Mouse (Mus musculus) embryonic facial prominence, embryonic 10.5 days (tissue): Measurements from ENCODE around the gene Ctnnd2. TPM values are rescaled to one million over a fixed set of nuclear protein-coding genes. Genes with fewer than 3 reads are reported as not detected.
A peak's percentile ranks its signal among the peaks of the same experiment; 100 is the strongest.

Source experiments
- DNase-seq: peaks from one replicate; pipeline ENCODE4 v3.0.0-alpha.2; 2017; ENCODE audit warnings: low spot score
- H3K27ac ChIP-seq: fragments of 300-500 bp; sonication (generic); replicated peaks from 2 replicates; pipeline ENCODE4 v1.5.1; 2016; ENCODE audit warnings: mild to moderate bottlenecking
- H3K27me3 ChIP-seq: fragments of 300-500 bp; sonication (generic); replicated peaks from 2 replicates; pipeline ENCODE4 v1.6.1; 2016; ENCODE audit warnings: low read depth, mild to moderate bottlenecking; ENCODE audit not compliant: poor library complexity, severe bottlenecking
- H3K36me3 ChIP-seq: fragments of 300-500 bp; sonication (generic); replicated peaks from 2 replicates; pipeline ENCODE4 v1.6.1; 2016; ENCODE audit warnings: mild to moderate bottlenecking, moderate library complexity
- H3K4me1 ChIP-seq: fragments of 300-500 bp; sonication (generic); 2 replicates; pipeline ENCODE4 v1.6.1; 2016
- H3K4me3 ChIP-seq: fragments of 300-500 bp; sonication (generic); 2 replicates; pipeline ENCODE4 v1.5.1; 2016; ENCODE audit warnings: mild to moderate bottlenecking, moderate library complexity
- H3K9me3 ChIP-seq: fragments of 300-500 bp; sonication (generic); 2 replicates; pipeline ENCODE4 v1.6.1; 2016; ENCODE audit warnings: mild to moderate bottlenecking
- WGBS: fragments of 180-500 bp; shearing (Covaris S2); methylation state at CpG from one replicate; pipeline ENCODE4 v1.1.7; 2016; 5-methylcytosine and 5-hydroxymethylcytosine counted together
- polyA plus RNA-seq: library from polyadenylated mRNA; unstranded; fragments of >200 nt; fragmentation: Nextera tagmentation; extraction: Ambion mirVana; gene quantifications from 2 replicates; pipeline ENCODE4 v1.2.1, GENCODE M21; 2016

The Ctnnd2 gene
- polyA plus RNA-seq, 1 experiment from 2014 or later, result 13.3 TPM

DNA sequence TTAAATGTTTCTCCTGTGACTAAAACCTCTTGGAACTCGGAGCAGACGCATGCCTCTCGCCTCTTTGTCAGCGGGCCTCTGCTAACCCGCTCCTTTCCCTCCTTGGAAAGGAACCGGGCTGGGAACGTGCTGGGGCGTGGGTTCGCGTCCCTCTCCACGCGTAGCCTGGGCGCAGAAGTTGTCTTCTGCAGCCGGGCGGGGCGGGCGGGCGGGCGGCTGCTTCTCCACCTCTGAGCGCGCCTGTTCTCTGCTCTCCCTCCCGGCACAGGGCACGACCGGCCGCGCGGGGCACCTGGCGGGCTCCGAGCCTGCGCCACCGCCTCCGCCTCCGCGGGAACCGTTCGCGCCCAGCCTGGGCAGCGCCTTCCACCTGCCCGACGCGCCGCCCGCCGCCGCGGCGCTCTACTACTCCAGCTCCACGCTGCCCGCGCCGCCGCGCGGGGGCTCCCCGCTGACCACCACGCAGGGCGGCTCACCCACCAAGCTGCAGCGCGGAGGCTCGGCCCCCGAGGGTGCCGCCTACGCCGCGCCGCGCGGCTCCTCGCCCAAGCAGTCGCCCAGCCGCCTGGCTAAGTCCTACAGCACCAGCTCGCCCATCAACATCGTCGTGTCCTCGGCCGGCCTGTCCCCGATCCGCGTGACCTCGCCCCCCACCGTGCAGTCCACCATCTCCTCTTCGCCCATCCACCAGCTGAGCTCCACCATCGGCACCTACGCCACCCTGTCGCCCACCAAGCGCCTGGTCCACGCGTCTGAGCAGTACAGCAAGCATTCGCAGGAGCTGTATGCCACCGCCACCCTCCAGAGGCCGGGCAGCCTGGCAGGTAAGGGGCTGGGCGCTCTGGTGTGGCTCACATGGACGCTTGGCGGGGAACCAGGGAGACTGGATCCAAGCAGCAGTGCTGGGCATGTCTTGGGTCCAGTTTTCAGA, 474.4 kb downstream of the Ctnnd2 start:
- Histone ChIP-seq H3K9me3 (no peaks in the 10 kb centered on the region), H3K4me1 (peaks cover 11% of the 10 kb centered on the region), H3K27ac (peak overlapping the region; percentile 78), H3K4me3 (peak overlapping the region; percentile 71), H3K27me3 (peaks cover 50% of the 10 kb centered on the region), H3K36me3 (no peaks in the 10 kb centered on the region)
- WGBS, result 1% methylated on average over 94 of the region's 94 CpGs
- DNase-seq, result peak; percentile 51

DNA sequence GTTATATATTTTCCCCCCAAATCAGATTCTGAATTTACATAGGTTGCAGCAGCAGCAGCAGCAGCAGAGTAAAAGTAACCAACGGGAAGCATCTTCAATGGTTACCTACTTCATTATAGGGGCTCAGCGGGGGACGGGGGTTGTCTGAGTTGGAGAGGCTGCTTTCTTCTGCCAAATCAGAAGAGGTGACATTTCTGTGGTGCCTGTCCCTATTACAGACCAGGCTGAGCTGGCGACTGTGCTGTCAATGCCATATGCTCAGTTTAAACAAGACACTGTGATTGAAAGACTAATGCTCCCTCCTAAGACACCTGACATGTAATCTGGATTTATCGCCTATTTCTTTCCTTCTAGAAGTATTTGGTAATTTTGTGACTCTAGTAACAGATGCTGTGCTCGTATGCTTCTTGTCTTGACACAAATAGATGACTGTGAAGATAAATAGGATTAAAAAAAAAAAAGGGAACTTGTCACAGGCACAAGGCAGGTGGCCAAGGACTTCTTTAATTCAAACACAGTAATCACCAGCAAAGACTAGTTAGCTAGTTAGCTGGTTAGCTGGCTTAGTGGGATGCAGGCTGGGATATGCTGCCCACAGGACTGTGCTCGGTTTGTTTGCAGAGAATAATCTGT, 475.4 kb downstream of the Ctnnd2 start:
- H3K9me3 ChIP-seq, result no peaks in the 10 kb centered on the region
- 54% methylated on average over 7 of the region's 7 CpGs for WGBS
- H3K36me3 ChIP-seq, result no peaks in the 10 kb centered on the region
- peaks cover 50% of the 10 kb centered on the region for H3K27me3 ChIP-seq
- peaks cover 11% of the 10 kb centered on the region for H3K4me1 ChIP-seq
- peak overlapping the region; percentile 71; the same call in 1 of the 2 replicates for H3K4me3 ChIP-seq
- DNase-seq, result no peak
- no peak overlapping the region for H3K27ac ChIP-seq

DNA sequence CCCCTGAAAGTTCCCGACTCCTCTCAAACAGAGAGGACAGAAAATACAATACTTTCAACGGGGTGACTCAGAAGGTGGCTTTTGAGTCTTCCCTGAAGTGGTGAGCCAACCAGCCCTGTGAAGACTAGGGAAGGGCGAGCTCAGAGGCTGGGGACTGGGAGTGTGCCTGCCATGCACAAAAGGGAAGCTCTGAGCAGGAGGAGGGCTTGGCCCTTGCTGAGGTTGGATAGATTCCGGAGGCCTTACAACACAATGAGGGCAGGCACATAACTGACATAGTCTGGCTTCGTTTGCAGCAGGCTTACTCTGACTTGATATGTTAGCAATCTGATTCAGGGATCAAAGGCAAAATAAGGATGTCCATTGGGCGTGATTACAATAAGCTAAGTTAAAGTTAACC, 477.6 kb downstream of the Ctnnd2 start:
- Histone ChIP-seq H3K4me1 (peaks cover 11% of the 10 kb centered on the region), H3K9me3 (no peaks in the 10 kb centered on the region), H3K4me3 (no peak overlapping the region), H3K27ac (no peak overlapping the region), H3K27me3 (peaks cover 40% of the 10 kb centered on the region), H3K36me3 (no peaks in the 10 kb centered on the region)
- WGBS, result 68% methylated on average over 6 of the region's 6 CpGs
- no peak for DNase-seq

DNA sequence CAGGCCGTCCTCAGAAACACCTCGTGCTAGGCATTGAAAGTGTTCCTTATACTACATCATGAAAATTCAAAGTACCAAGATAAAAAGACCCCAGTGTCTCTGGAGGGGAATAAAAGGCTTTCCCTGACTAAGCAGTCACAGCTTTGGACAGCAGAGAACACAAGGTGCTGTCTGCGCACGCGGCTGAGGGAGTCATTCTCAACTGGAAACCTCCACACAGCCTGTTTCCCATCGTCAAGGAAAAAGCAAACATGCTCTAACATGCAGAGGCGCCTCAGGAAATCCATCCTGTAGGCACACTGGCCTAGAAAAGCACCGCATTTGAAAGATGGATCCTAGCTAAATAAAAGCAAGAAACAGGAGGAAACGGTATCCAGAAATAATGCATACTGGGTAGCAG, 483.0 kb downstream of the Ctnnd2 start:
- Histone ChIP-seq H3K4me3 (no peak overlapping the region), H3K9me3 (no peaks in the 10 kb centered on the region), H3K4me1 (no peaks in the 10 kb centered on the region), H3K27ac (no peak overlapping the region), H3K36me3 (no peaks in the 10 kb centered on the region), H3K27me3 (no peaks in the 10 kb centered on the region)
- DNase-seq, result no peak
- 82% methylated on average over 9 of the region's 9 CpGs for WGBS

DNA sequence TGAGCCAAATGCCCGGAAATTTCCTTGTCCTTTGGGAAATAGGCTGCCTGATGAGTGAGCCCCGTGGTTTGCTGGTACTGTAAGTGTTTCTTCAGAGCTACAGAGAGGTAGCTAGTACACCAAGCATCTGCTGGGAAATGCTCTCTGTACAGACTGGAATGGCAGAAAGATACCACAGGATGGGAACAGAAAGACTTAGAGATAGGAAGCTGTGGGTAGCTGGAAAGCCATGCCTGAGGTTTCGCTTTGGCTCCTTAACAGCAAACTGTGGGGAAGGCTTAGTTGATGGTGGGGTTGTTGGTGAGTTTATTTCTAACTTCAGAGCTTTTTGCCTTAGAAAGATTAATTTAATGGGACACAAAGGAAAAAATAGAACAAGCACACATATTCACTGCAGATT, 485.2 kb downstream of the Ctnnd2 start:
- no peaks in the 10 kb centered on the region for H3K9me3 ChIP-seq
- peaks cover 7% of the 10 kb centered on the region for H3K4me1 ChIP-seq
- DNase-seq, result no peak
- H3K36me3 ChIP-seq, result no peaks in the 10 kb centered on the region
- H3K27me3 ChIP-seq, result no peaks in the 10 kb centered on the region
- 90% methylated on average over 3 of the region's 3 CpGs for WGBS
- no peak overlapping the region for H3K4me3 ChIP-seq
- no peak overlapping the region for H3K27ac ChIP-seq

DNA sequence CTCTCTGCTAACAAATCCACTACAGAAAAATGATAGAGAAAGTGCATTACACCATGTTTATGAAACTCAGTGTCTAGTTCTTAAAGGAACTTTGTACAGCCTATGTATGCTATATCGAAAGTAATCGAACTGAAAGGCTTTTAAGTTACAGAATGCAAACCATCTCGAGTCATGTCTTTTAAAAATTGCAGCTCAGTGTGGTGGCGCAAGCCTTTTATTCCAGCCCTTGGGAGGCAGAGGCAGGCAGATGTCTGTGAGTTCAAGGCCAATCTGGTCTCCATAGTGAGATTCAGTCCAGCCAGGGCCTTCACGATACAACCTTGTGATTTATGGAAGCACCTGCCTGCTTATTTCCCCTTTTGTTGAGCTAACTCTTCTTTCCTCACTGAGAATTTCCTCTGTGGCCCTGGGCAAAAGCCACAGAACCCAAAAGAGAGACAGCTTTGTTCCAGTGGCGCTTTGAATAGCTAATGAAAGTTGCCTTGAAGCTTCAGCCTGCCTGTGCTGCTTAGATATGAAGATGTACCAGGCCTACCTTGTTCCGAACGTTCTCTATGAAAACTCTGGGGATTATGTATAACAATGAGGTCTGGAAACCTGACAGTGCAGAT, 488.3 kb downstream of the Ctnnd2 start:
- WGBS, result 85% methylated on average over 8 of the region's 8 CpGs
- H3K4me1 ChIP-seq, result peaks cover 7% of the 10 kb centered on the region

DNA sequence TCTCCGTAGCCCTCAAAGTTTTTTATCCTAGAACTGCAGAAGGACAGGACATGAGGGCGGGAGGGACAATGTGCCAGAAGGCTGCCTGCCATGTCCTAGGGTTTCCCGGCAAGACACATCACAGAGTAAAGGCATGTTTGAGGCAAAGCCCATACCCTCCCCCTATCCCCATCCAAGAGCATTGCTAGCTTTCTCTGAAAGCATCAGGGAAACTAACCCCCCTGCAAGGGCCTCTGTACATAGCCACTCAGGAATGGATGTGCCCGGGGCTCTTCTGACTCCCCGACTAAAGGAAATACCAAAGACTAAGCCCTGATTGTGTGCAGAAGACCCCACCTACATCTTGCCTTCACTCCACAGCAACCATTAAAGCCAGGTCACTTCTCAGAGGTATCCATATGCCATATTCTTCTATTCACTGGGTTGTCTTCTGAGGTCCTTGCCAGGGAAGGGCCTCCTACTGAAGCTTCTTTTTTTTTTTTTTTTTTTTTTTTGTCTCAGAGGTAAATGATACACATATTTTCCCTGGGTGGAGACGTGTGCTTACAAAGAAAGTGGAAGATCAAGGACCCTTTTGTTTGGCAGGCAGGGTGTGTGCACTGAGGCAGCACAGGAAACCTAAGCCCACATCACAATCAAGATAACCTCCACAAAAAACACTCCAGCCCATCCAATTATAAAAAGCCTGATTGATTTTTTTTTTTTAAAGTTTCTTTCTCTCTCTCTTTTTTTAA, 489.5 kb downstream of the Ctnnd2 start:
- Histone ChIP-seq H3K9me3 (no peaks in the 10 kb centered on the region), H3K4me3 (no peak overlapping the region), H3K27ac (0 out of 2 replicates have a peak overlapping the region, but pooled peaks have one; percentile 19), H3K4me1 (peaks cover 7% of the 10 kb centered on the region), H3K27me3 (no peaks in the 10 kb centered on the region), H3K36me3 (no peaks in the 10 kb centered on the region)
- no peak for DNase-seq
- 30% methylated on average over 6 of the region's 6 CpGs for WGBS

More for the DNA sequence above, 488.3 kb downstream of the Ctnnd2 start:
- Histone ChIP-seq H3K36me3 (no peaks in the 10 kb centered on the region), H3K4me3 (no peak overlapping the region), H3K27me3 (no peaks in the 10 kb centered on the region), H3K9me3 (no peaks in the 10 kb centered on the region), H3K27ac (no peak overlapping the region)
- DNase-seq, result no peak

DNA sequence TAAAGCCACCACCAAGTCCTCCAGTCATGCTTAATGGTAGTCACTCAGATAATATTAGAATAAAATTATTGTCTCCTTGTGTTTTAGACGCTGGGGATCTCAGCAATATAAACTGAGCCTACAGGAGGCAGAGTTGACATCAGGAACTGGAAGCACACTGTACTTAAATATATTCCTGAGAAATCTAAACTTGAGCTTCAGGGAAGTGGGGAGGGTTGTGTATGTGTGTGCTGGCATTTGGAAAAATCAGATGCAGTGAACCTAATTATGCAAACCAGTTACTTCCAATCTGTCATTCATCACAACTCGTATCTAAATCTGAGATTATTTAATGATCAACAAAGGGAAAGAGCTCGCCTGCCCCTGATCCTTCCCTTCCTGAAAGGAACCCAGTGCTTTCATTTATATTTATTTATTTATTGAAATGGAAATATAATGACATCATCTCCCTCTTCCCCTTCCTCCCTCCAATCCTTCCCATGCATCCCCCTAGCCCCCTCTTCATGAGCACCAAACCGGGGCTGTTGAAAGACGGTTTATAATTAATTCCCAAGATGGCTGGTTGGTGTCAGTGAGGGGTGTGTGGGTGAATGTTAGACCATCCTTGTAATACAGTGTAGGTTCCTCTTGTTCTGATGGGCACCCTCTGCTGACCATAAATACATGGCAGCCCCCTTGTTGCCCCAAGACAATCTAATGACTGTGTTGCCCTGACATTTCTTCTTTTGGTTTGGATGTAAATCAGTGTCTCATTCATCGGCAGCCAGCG, 495.6 kb downstream of the Ctnnd2 start:
- WGBS, result 78% methylated on average over 7 of the region's 7 CpGs
- H3K36me3 ChIP-seq, result no peaks in the 10 kb centered on the region
- no peaks in the 10 kb centered on the region for H3K9me3 ChIP-seq
- H3K4me3 ChIP-seq, result no peak overlapping the region
- H3K27me3 ChIP-seq, result no peaks in the 10 kb centered on the region
- no peaks in the 10 kb centered on the region for H3K4me1 ChIP-seq
- no peak for DNase-seq
- H3K27ac ChIP-seq, result no peak overlapping the region

DNA sequence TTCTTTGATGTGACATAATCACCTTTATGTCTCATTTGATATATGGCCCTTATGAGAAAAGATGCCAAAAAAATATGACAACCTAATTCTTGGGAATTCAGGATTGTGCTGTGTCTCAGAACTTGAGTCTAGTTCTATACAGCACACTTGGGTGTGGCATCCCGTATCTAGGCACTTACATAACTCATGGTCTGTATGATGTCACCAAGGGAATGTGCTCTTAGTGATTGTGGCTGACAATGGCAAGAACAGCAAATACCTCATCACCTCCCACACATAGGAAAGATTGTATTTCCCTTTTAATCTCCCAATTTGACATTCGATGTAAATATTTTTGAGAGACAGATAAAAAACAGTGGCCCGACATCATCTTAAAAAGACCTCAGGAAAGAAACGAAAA, 509.5 kb downstream of the Ctnnd2 start:
- Histone ChIP-seq H3K4me3 (no peak overlapping the region), H3K4me1 (no peaks in the 10 kb centered on the region), H3K36me3 (no peaks in the 10 kb centered on the region), H3K9me3 (no peaks in the 10 kb centered on the region), H3K27ac (no peak overlapping the region), H3K27me3 (no peaks in the 10 kb centered on the region)
- WGBS, result 91% methylated on average over 4 of the region's 4 CpGs
- DNase-seq, result no peak

DNA sequence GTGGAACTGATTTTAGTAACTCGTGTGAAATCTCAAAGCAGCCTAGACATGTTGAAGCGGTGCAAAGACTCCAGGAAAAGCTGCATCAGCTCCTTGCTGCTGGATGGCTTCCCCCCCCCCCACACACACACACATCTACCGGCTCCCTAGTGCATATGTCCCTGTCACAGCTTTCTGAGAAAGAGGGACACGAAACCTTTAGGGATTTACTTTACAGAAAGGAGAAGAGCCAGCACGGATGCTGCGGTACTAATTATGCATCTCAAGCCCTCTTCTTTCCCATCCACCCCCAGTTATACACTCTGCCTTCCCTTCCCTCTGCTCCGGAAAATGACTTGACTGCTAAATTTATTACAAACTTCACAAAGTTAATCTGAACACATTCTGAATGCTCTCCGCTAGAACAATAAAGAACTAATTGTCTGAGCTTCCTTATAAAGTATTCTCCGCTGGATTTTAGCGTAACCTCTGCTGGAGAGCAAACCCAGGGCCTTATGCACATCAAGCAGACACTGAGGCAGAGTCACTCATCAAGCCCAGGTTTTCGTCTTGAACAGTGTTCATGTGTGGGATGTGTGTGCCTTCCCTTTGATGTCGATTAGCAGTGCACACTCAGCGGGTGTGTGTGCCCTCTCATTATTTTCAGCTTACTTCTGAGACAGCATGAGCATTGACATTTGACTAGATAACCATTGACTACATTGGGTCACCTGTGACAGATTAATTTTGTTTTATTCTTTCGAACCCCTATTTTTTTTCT, 510.1 kb downstream of the Ctnnd2 start:
- WGBS, result 87% methylated on average over 14 of the region's 14 CpGs
- Histone ChIP-seq H3K27ac (no peak overlapping the region), H3K4me1 (no peaks in the 10 kb centered on the region), H3K36me3 (no peaks in the 10 kb centered on the region), H3K27me3 (no peaks in the 10 kb centered on the region), H3K4me3 (no peak overlapping the region), H3K9me3 (no peaks in the 10 kb centered on the region)
- no peak for DNase-seq
